Comparison of ENCODE assay signal across 17 mouse cellular contexts in the genomic region with DNA sequence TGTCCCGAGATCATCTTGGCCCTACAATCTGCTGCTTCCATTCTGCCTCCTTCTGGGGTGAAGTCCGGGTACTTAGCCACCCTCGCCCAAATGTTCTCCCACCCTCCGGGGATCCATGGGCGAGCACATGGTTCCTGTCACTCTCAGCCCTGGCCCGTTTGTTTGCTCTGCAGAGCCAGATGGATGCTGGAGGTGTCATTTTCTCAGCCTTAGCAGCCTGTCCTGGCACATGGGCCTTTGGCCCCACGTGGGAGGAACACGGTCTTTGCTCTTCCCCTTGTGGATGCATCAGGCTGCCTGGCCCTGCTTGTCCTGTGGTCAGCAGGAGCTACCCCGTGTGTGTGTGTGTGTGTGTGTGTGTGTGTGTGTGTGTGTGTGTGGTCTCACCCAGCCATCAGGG.
DNase-seq lines count a peak whose midpoint lies in the region; ATAC-seq lines count a peak whose summit lies in the region.
"Had no signal": no experiment of that assay in that cellular context is flagged by ENCODE, and none has a peak within 500 bp of the region (broad histone marks: within the 10 kb centered on the region; RNA-seq: fewer than 3 reads in every experiment).

No protein-coding gene starts in this region.

- H3K4me3 ChIP-seq in kidney, embryonic 14.5 days (ENCODE audit: low read length) = no peak overlapping the region
- H3K4me3 ChIP-seq: heart, embryonic 12.5 days; hindbrain, embryonic 15.5 days; layer of hippocampus, adult 2 months; limb, embryonic 15.5 days; liver, embryonic 15.5 days; midbrain, embryonic 12.5 days had no signal

- no peak for ATAC-seq in kidney, embryonic 14.5 days (ENCODE audit: low FRiP score, low TSS enrichment)
- ATAC-seq: activated CD4-positive, CD25-positive, alpha-beta regulatory T cell, adult 4 months had no signal

- H3K9me3 ChIP-seq in kidney, embryonic 14.5 days (ENCODE audit: control insufficient read depth, low read length) = no peaks in the 10 kb centered on the region
- H3K9me3 ChIP-seq: heart, embryonic 12.5 days; hindbrain, embryonic 15.5 days; limb, embryonic 15.5 days; liver, embryonic 15.5 days had no signal

- no peaks in the 10 kb centered on the region for H3K27me3 ChIP-seq in kidney, embryonic 14.5 days (ENCODE audit: control insufficient read depth, insufficient read depth, low read length)
- H3K27me3 ChIP-seq: hindbrain, embryonic 15.5 days; liver, embryonic 15.5 days had no signal

- no peak overlapping the region for H3K9ac ChIP-seq in kidney, embryonic 14.5 days (ENCODE audit: low read depth, low read length)
- H3K9ac ChIP-seq: heart, embryonic 12.5 days; hindbrain, embryonic 15.5 days; limb, embryonic 15.5 days; liver, embryonic 15.5 days; midbrain, embryonic 12.5 days had no signal

- H3K36me3 ChIP-seq in kidney, embryonic 14.5 days (ENCODE audit: control insufficient read depth, insufficient read depth, low read length) = no peaks in the 10 kb centered on the region
- H3K36me3 ChIP-seq: heart, embryonic 12.5 days; hindbrain, embryonic 15.5 days; limb, embryonic 15.5 days; liver, embryonic 15.5 days; midbrain, embryonic 12.5 days had no signal

- 9% methylated on average over 9 of the region's 9 CpGs for WGBS in kidney, embryonic 14.5 days

- H3K4me2 ChIP-seq in kidney, embryonic 14.5 days (replicated peaks; ENCODE audit: low read depth, low read length) = no peak overlapping the region
- H3K4me2 ChIP-seq: hindbrain, embryonic 15.5 days; limb, embryonic 15.5 days; liver, embryonic 15.5 days; midbrain, embryonic 12.5 days had no signal

- H3K4me1 ChIP-seq in kidney, embryonic 14.5 days (ENCODE audit: control insufficient read depth, insufficient read depth, low read length) = peaks cover 17% of the 10 kb centered on the region
- H3K4me1 ChIP-seq: liver, embryonic 15.5 days had no signal

- peak; percentile 53 for DNase-seq in cerebellum, adult 11-12 months
- DNase-seq in cerebellum, postnatal 4 days (ENCODE audit: low spot score in 2 of 2) = no peak
- DNase-seq in kidney, adult 11 months = peak; percentile 66
- peak; percentile 61 for DNase-seq in brain, adult 2 months (ENCODE audit: low read depth, low spot score)
- DNase-seq in kidney, postnatal 14 days = peak; percentile 49
- DNase-seq in adrenal gland, adult 8-10 months = no peak
- DNase-seq in heart, adult 8-10 months (ENCODE audit: low spot score) = no peak
- DNase-seq: layer of hippocampus, postnatal 36 days; thymus, postnatal 14 days had no signal

- no peak overlapping the region for H3K27ac ChIP-seq in kidney, embryonic 14.5 days (ENCODE audit: low read depth, low read length)
- H3K27ac ChIP-seq: layer of hippocampus, adult 2 months; limb, embryonic 15.5 days; liver, embryonic 15.5 days; midbrain, embryonic 12.5 days had no signal

Comparison
In these comparisons a context has a peak if more than half of its experiments do, and no peak if none do; other contexts are left out.
1. DNase-seq: peak in cerebellum, adult 11-12 months (single experiment), kidney, adult 11 months (single experiment), brain, adult 2 months (single experiment) and kidney, postnatal 14 days (single experiment); none in cerebellum, postnatal 4 days (0 of 2), adrenal gland, adult 8-10 months (single experiment) and heart, adult 8-10 months (single experiment).